Mouse (Mus musculus): ENCODE results near the gene Cks1b.

DNA sequence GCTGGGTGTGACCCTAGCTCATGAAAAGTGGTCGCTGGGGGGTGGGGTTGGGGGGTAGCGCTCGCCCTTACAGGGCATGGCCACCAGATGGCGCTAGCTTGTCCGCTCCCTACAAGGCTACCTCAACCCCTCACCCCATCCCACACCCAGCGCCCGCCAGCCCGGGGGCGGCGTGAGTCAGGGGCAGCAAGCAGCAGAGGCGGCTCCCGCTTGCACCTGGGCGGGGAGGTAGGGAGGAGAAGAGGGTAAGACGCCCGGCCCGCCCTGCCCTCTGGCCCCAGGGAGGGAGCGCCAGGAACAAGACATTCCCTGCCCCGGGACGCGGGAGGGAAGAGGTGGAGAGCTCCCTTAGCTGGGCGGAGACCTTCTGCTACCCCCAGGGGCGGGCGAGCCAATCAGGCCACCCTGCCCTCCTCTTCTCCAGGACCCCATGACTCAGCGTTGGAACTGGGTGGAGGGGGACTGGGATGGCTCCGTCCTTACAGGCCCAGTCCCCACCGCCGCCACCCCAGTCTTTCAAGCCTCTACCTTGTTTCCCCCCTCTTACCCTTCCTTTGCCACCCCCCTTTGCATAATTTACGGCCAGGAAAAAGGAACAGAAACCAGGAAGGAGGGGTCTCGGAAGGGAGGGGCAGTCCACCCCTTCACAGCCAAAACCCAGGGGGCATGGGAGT lies 39.7 kb downstream of the Cks1b start:
- TF ChIP-seq CTCF (IDR thresholded peaks at IDR 0.05; ENCODE audit: insufficient read depth, low read length) (peak; percentile 79), POLR2A (IDR thresholded peaks at IDR 0.05; ENCODE audit: borderline replicate concordance, extremely low read depth, low read depth, low read length) (peak; percentile 16; the same call in 1 of the 2 replicates)
